Mouse (Mus musculus) MEL-GATA-1-ER (cell line): ENCODE results near the gene Tenm4.

Experiments
- DNase-seq: peaks from one replicate; pipeline ENCODE4 v3.0.0-alpha.2; 2012; ENCODE audit warnings: low read depth; ENCODE audit errors: extremely low read depth

Tenm4 gene

GRCm38 (mm10) chr7:96570965-96571364 lies 399.9 kb downstream of the Tenm4 start:
- no peak for DNase-seq

GRCm38 (mm10) chr7:96572995-96573394 lies 401.9 kb downstream of the Tenm4 start:
- no peak for DNase-seq

- no peak for DNase-seq
These were observed 404.2 kb downstream of the Tenm4 start for GRCm38 (mm10) chr7:96575202-96575650.

GRCm38 (mm10) chr7:96582752-96583151 lies 411.7 kb downstream of the Tenm4 start:
- DNase-seq, result no peak

DNA sequence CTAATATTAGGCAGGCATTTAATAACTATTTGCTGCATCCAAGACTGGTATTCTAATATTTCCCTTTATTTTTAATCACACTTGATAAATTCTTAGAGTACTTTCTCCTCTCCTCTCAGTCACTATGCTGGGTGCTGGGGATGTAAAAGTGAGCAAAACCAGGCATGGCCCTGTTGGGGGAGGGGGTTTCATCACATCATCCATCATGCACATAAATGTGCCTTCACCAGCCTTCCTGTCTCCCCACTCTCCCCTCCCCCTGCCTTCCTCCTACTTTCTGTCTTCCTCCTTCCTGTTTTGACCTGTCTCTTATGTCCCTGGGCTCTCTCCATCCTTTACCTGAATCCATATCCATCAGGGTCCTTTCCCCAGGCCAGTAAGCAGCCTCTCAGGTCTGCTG lies 416.4 kb downstream of the Tenm4 start:
- DNase-seq, result no peak

DNA sequence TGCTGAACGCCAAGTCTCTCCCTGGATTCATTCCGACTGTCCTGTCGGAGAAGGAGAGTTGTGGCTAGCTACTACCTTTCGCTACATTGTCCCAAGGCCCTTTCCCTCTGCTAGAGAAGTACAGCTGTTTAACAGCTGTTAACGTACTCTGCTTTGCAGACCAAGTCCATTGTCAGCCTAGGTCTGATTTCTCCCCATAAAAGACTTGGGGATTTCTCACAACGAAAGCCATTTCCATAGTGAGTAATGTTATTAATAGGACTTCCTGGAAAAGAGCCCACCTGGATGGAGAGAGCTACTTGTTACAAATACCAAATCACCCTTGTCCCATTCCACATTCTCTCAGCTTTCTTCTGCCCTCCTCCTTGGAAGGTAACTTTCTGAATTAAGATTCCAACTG lies 417.5 kb downstream of the Tenm4 start:
- DNase-seq, result no peak

DNA sequence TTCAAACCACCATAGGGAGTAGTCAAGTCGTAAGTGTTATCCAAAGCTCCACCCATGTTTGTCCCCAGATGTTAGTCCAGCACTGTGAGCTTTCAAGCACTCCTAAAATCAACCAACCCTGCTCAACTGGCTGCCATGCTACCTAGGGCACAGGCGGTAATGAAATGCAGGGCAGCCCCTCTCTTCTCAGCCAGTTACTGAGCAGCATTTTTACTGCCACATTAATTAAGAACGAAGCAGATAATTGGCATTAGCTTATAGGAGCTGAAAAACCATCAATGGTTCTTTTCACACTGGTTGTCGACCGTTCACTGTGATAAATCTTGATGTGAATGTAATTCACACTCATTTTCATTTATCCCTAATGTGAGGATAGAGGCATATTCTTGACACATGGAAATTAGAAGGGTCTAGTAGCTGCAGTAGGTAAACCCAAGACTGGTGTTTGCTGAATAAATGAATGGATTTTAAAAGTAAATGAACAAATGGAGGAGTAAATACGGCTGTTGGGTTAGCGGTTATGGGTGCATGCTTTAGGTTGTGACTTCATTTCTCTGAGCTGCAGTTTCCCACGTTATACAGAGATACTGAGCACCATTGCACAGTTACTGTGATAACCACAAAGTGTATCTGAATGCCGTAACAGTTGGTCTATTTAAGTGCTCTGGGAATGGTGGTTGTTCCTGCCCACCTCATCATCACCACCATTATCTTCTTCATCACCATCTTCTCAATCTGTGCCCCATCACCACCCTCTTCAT lies 424.7 kb downstream of the Tenm4 start:
- DNase-seq, result no peak

- no peak for DNase-seq
These were observed 425.6 kb downstream of the Tenm4 start for GRCm38 (mm10) chr7:96596402-96597195.

DNA sequence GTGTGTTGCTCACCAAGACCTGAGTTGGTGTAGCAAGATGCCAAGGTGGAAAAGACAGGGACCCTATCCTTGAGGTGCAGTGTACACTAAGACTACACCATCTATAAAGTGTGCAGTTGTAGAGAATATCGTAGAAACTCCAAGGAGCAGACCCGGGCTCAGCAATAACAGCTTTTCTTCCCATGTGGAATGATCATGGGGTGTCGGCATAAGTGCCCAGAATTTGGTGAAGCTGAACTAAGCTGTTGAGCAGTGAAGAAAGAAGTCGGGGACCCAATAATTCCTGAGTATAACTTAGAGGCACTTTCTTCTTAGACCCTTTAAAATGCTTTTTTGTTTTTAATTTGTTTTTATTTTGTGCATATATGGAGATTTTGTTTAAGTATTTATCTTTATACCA lies 426.8 kb downstream of the Tenm4 start:
- no peak for DNase-seq

GRCm38 (mm10) chr7:96599081-96599480 lies 428.0 kb downstream of the Tenm4 start:
- DNase-seq, result no peak

GRCm38 (mm10) chr7:96600381-96600941 lies 429.4 kb downstream of the Tenm4 start:
- DNase-seq, result no peak

- DNase-seq, result no peak
These were observed 433.2 kb downstream of the Tenm4 start for GRCm38 (mm10) chr7:96604091-96604745.

DNA sequence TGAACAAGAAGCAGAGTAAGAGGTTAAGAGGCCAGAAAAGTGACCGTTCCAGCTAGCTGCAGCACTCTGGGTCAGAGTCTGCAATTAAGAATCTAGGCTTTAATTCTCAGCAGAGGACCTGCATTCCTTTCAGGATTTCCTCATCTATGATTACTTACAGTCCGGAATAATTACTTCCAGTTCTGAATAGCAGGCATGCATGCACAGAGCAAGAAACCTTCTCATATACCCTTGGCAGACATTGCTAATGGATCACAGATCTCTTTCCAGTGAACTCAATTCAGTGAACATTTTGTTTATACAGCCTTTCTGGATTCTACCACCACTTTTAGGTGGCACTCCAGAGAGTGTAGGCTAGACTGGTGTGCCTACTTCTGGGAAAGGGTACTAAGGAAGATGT lies 434.3 kb downstream of the Tenm4 start:
- DNase-seq, result no peak

DNA sequence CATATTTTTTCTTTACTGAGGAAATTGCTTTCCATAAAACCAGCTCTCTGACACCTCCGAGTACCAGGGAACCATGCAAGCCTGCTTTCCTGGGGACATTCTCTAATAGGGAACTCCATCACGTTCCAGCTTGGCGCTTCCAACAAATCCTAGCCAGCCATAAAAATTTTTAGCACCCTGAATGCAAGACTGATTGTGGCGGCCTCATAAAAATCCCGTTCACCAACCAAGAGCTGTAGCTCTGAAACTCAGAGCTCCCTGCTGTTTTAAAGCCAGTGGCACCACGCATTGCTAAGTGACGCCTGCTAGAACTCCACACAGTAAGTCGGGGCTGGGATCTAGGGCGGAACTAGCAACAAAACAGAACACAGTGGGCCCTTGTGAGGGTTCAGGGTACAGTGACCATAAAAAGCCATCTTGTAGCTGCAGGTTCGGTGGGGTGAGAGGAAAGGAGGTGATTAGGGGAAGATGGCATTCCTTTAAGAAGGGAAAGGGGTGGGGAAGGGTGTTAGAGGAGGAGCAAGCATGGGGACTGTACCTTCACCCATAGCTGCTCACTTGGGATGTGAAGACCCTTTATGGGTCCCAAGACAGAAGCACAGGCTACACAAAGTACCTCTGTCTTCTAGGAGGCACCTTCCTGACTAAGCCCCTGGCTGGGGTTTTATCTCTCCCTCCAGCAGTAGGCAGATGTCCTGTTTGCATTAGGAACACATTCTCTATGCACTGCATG lies 439.0 kb downstream of the Tenm4 start:
- no peak for DNase-seq

DNA sequence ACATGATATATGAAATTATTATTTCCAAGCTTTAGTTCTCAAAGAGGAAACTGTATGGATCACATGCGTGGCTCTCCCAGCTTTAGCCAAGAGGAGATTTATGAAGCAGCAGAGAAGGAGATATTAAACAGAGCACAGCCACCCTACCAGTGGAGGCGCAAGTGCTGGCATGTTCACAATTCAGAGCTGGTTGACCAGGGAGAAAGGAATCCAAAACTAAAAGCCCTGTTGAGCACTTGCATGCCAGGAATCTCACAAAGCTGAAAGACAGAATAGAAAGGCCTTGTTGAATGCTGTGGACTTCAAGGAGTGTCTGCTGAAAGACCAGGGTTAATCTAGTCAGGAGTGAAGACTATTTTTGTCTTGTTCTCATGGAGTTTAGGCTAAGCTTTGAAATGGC lies 446.3 kb downstream of the Tenm4 start:
- DNase-seq, result no peak

DNA sequence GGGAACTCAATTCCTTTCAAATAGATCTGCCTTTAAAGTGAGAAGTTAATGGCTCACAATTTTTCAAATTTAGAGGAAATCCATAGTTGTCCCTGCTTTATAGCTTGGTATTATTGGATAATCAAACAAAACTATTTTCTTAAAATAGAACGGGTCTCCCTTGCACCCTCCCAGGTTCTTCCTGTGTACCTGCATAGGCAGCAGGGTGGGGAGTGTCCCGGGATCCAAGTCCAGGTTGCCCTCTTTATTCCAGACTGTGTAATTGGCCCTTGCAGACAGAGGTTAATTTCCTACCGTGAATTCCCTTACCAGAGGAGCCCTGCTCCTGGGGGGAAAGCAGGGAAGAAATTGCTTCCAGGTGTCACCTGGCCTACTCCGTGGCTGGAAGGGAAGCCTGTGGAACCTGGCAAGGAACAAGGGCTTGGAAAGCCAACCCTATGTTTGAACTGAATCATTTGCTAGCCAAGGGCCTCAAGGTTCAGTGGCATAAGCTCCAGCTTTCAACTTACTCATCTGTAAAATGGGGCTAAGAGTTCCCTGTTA lies 449.0 kb downstream of the Tenm4 start:
- no peak for DNase-seq

DNA sequence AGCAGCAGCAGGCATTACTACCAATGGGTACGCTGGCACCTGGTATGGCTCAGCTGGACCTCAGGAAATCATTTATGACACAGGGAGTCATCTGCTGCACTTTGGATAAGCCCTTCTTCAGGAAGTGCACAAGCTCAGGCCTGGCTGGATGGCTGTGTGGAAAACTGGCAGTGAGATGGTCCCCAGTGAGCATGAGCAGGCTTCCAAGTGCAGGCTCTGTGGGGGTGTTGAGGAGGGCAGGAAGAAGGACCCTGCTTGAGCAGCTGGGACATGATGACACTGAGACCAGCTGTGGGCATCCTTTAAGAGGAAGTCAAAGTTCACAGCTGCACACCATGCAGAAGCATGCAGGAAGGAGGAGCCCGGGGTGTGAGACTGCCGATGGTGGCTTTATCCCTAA lies 455.3 kb downstream of the Tenm4 start:
- DNase-seq, result no peak

GRCm38 (mm10) chr7:96630551-96630950 lies 459.5 kb downstream of the Tenm4 start:
- DNase-seq, result peak; percentile 79

- no peak for DNase-seq
These were observed 462.0 kb downstream of the Tenm4 start for GRCm38 (mm10) chr7:96633008-96633407.

DNA sequence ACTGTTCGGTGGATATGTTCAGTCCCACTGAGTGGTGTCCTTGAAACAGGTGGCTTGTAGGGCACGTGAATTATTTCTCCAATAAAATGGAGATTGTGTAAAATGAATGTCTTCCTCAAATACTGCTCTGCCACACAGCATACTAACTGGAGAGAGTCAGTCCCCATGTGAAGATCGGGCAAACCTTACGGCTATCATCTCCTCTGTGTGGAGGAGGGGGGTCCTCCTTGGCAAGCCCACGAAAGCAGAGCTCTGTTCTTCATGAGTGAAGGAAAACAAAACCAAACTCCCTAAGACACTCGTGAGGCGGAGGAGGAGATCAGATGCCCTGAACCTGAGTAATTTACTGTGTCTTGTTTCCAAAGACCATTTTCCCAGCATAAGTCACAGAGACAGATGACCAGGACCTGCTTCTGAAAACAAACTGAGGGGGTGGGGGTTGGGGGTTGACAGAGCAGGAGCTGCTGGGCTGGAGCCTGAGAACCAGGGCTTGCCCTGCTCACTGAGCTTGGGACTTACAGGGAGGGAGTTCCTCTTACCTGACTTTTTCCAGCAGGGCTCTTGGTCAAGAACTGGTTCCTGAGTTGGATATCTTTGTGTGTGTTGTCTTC lies 464.9 kb downstream of the Tenm4 start:
- no peak for DNase-seq
